Mouse (Mus musculus) heart, postnatal 0 days (tissue): ENCODE results near the gene G2e3.

Experiments
- CTCF ChIP-seq: IDR thresholded peaks from 2 replicates; pipeline ENCODE4 v1.5.1; 2016; ENCODE audit warnings: antibody characterized with exemption, control low read depth, low read depth
- EP300 ChIP-seq: IDR thresholded peaks from 2 replicates; pipeline ENCODE4 v1.6.1; 2016; ENCODE audit warnings: antibody characterized with exemption, low read depth

- TF ChIP-seq EP300, result no peak
- TF ChIP-seq CTCF, result no peak
Observed at GRCm38 (mm10) chr12:51377003-51377887, 29.4 kb downstream of the G2e3 start, which contains the start of gene Scfd1.
